Mouse (Mus musculus) midbrain, embryonic 12.5 days (tissue): ENCODE results near the gene Gm10521. TPM values are rescaled to one million over a fixed set of nuclear protein-coding genes. Genes with fewer than 3 reads are reported as not detected.
A peak's percentile ranks its signal among the peaks of the same experiment; 100 is the strongest.

Experiments
- ATAC-seq: fragments of 200-750 bp; cut with Nextera tagmentation; 2 replicates; pipeline ENCODE4 v1.8.0; 2017; ENCODE audit warnings: low read depth, moderate TSS enrichment, moderate library complexity; ENCODE audit not compliant: low FRiP score
- H3K27ac ChIP-seq: fragments of 300-500 bp; sonication (generic); replicated peaks from 2 replicates; pipeline ENCODE4 v1.5.1; 2016; ENCODE audit warnings: mild to moderate bottlenecking
- H3K27me3 ChIP-seq: fragments of 300-500 bp; sonication (generic); 2 replicates; pipeline ENCODE4 v1.6.1; 2016; ENCODE audit warnings: mild to moderate bottlenecking
- H3K36me3 ChIP-seq: fragments of 300-500 bp; sonication (generic); 2 replicates; pipeline ENCODE4 v1.6.1; 2016
- H3K4me1 ChIP-seq: fragments of 300-500 bp; sonication (generic); 2 replicates; pipeline ENCODE4 v1.6.1; 2016
- H3K4me2 ChIP-seq: fragments of 300-500 bp; sonication (generic); replicated peaks from 2 replicates; pipeline ENCODE4 v1.6.1; 2016; ENCODE audit warnings: mild to moderate bottlenecking, moderate library complexity
- H3K4me3 ChIP-seq: fragments of 300-500 bp; sonication (generic); 2 replicates; pipeline ENCODE4 v1.5.1; 2016; ENCODE audit warnings: mild to moderate bottlenecking
- H3K9ac ChIP-seq: fragments of 300-500 bp; sonication (generic); replicated peaks from 2 replicates; pipeline ENCODE4 v1.6.1; 2016; ENCODE audit warnings: mild to moderate bottlenecking, moderate library complexity
- H3K9me3 ChIP-seq: fragments of 300-500 bp; sonication (generic); 2 replicates; pipeline ENCODE4 v1.6.1; 2016; ENCODE audit warnings: mild to moderate bottlenecking
- WGBS: fragments of 180-500 bp; shearing (Covaris S2); methylation state at CpG from one replicate; pipeline ENCODE4 v1.1.7; 2016; 5-methylcytosine and 5-hydroxymethylcytosine counted together
- polyA plus RNA-seq: library from polyadenylated mRNA; unstranded; fragments of >200 nt; fragmentation: Nextera tagmentation; extraction: Ambion mirVana; gene quantifications from 2 replicates; pipeline ENCODE4 v1.2.1, GENCODE M21; 2016

The Gm10521 gene
- polyA plus RNA-seq, 1 experiment from 2014 or later, result 0.09 TPM

DNA sequence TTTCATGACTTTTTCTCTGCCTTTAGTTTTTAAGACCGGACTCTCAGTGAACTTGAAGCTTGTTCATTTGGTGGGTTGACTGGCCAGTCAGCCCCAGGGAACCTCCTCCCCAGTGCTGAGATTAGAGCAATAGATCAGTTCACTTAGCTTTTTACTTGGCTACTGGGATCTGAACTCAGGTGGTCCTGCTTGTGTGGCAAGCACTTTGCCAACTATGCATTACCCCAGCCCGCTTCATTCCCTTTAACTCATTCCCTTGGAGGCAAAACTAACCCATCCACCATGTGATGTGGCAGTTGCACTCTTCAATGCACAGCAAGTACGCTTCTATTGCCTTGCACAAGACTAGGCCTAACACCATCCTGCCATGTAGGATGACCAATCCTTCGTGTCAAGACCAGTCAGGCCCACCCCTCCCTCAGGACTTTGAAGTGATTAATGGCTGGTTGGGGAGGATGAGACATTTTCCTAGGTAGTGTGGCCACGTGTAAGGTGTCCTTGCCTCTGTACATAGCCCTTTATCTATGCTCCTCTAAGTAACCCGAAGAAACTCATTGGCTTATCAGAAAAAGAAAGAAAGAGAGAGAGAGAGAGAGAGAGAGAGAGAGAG lies 24.5 kb downstream of the Gm10521 start:
- no peaks in the 10 kb centered on the region for H3K27me3 ChIP-seq
- no peak overlapping the region for H3K27ac ChIP-seq
- no peak overlapping the region for H3K4me2 ChIP-seq
- H3K4me1 ChIP-seq, result no peaks in the 10 kb centered on the region
- H3K9ac ChIP-seq, result no peak overlapping the region
- 85% methylated on average over 6 of the region's 6 CpGs for WGBS
- no peak for ATAC-seq
- H3K36me3 ChIP-seq, result no peaks in the 10 kb centered on the region
- no peak overlapping the region for H3K4me3 ChIP-seq
- H3K9me3 ChIP-seq, result no peaks in the 10 kb centered on the region

DNA sequence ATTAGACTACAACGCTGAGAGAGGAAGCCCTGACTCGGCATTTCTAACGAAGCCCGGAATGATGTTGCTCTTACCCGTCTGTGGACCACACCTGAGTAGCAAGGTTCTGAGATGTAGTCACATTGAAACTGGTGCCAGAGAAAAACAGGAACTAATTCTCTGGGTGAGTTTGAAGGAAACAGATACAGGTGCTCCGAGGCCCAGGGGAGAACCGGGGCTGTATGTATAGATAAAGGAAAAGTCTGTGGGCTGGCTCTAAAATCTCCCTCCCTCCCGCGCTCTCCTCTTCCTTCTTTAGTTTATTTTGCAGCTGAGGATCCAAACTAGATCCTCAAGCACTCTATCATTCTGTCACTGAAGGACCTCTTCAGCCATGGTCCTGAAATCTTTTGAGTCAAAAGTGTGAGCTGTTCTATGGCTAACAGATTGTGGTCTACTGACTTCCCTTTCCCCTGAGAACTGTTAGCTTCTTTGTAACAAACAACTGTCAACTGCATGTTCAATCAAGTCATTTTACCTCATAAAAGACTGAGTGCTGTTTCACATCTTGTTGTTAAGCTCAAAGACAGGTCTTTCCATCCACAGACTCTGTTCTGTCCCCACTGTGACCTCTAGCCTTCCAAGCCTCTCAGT lies 25.6 kb downstream of the Gm10521 start:
- WGBS, result 90% methylated on average over 9 of the region's 9 CpGs
- no peaks in the 10 kb centered on the region for H3K9me3 ChIP-seq
- no peak overlapping the region for H3K9ac ChIP-seq

DNA sequence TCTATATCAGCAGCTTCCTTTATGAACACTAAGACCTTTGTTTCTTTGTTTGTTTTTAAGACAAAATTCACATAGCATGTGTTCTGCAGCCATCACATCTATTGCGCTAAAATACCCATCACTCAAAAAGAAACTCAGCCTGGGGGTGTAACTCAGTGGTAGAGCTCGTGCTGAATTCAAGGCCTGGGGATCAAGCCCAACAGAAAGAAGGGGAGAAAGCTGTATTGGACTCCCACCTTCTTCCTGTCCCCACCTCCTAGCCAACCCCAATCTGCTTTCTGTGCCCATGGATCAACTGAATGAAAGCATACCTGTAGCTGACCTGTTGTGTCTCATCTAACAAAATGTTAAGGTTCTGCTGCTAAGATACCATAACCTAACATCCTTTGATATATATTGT lies 26.2 kb downstream of the Gm10521 start:
- no peak for ATAC-seq
- no peak overlapping the region for H3K9ac ChIP-seq
- H3K36me3 ChIP-seq, result no peaks in the 10 kb centered on the region
- H3K4me3 ChIP-seq, result no peak overlapping the region
- H3K27me3 ChIP-seq, result no peaks in the 10 kb centered on the region
- H3K9me3 ChIP-seq, result no peaks in the 10 kb centered on the region
- no peaks in the 10 kb centered on the region for H3K4me1 ChIP-seq
- H3K27ac ChIP-seq, result no peak overlapping the region
- 84% methylated on average over 2 of the region's 2 CpGs for WGBS
- no peak overlapping the region for H3K4me2 ChIP-seq

More for the DNA sequence above, 25.6 kb downstream of the Gm10521 start:
- Histone ChIP-seq H3K27ac (no peak overlapping the region), H3K27me3 (no peaks in the 10 kb centered on the region), H3K4me3 (no peak overlapping the region), H3K4me2 (no peak overlapping the region), H3K36me3 (no peaks in the 10 kb centered on the region), H3K4me1 (no peaks in the 10 kb centered on the region)
- no peak for ATAC-seq

DNA sequence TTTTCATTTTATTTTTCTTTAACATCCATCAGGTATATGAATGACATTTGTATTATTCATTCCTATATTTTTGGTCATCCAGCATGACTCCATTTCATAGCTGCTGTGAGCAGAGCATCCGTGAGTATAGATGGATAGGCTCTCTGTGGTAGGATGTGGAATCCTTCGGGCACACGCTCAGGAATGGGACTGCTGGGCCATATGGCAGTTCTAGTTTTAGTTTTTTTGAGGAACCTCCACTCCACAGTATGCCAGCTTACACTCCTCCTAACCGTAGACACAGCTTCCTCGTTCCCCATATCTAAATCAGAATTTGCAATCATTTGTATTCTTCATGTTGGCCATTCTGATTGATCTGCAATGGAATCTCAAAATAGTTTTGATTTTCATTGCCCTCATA lies 27.4 kb downstream of the Gm10521 start:
- no peak overlapping the region for H3K27ac ChIP-seq
- H3K4me3 ChIP-seq, result no peak overlapping the region
- H3K4me2 ChIP-seq, result no peak overlapping the region
- H3K27me3 ChIP-seq, result no peaks in the 10 kb centered on the region
- WGBS, result 90% methylated on average over 5 of the region's 5 CpGs
- no peaks in the 10 kb centered on the region for H3K4me1 ChIP-seq
- ATAC-seq, result no peak
- no peak overlapping the region for H3K9ac ChIP-seq
- H3K9me3 ChIP-seq, result no peaks in the 10 kb centered on the region
- H3K36me3 ChIP-seq, result no peaks in the 10 kb centered on the region

DNA sequence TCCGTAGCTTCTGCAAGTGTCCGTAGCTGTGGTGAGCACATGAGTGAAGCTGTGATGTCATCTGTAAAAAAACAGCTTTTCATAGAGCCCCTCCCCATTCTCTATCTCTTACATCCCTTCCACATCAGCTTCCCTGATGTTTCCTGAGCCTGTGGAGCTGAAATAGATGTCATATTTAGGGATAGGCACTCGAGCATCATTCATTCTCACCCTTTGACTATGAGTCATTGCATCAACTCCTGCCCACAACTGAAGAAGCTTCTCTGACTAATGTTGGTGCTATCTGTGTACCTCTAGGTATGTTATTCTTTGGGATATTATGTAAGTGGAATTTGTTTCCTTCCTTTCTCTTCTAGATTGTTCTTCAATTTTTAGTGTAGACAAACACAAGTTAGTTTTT lies 29.4 kb downstream of the Gm10521 start:
- H3K4me3 ChIP-seq, result no peak overlapping the region
- H3K36me3 ChIP-seq, result no peaks in the 10 kb centered on the region
- H3K4me1 ChIP-seq, result no peaks in the 10 kb centered on the region
- no peak for ATAC-seq
- H3K27ac ChIP-seq, result no peak overlapping the region
- no peak overlapping the region for H3K9ac ChIP-seq
- 74% methylated on average over 3 of the region's 3 CpGs for WGBS
- no peaks in the 10 kb centered on the region for H3K9me3 ChIP-seq
- H3K4me2 ChIP-seq, result no peak overlapping the region
- H3K27me3 ChIP-seq, result no peaks in the 10 kb centered on the region

DNA sequence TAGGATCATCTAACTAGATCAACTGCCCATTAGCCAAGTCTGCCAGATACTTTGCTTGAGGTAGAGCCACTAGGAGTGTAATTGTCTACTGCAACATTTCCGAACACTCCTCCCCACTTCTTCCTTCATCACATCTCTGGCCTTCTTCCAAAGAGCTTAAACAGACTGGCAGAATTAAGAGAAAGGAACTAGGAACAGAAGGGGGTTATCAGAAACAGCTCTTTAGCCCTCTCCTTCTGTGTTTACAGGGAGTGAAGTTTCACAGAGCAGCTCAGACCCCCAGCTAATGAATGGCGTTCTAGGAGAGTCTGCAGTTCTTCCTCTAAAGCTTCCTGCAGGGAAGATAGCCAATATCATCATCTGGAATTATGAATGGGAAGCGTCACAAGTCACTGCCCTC lies 38.4 kb downstream of the Gm10521 start:
- 73% methylated on average over 3 of the region's 3 CpGs for WGBS
- Histone ChIP-seq H3K27me3 (no peaks in the 10 kb centered on the region), H3K36me3 (no peaks in the 10 kb centered on the region), H3K4me2 (no peak overlapping the region), H3K4me3 (no peak overlapping the region), H3K4me1 (no peaks in the 10 kb centered on the region), H3K9ac (no peak overlapping the region), H3K9me3 (no peaks in the 10 kb centered on the region), H3K27ac (no peak overlapping the region)
- no peak for ATAC-seq

DNA sequence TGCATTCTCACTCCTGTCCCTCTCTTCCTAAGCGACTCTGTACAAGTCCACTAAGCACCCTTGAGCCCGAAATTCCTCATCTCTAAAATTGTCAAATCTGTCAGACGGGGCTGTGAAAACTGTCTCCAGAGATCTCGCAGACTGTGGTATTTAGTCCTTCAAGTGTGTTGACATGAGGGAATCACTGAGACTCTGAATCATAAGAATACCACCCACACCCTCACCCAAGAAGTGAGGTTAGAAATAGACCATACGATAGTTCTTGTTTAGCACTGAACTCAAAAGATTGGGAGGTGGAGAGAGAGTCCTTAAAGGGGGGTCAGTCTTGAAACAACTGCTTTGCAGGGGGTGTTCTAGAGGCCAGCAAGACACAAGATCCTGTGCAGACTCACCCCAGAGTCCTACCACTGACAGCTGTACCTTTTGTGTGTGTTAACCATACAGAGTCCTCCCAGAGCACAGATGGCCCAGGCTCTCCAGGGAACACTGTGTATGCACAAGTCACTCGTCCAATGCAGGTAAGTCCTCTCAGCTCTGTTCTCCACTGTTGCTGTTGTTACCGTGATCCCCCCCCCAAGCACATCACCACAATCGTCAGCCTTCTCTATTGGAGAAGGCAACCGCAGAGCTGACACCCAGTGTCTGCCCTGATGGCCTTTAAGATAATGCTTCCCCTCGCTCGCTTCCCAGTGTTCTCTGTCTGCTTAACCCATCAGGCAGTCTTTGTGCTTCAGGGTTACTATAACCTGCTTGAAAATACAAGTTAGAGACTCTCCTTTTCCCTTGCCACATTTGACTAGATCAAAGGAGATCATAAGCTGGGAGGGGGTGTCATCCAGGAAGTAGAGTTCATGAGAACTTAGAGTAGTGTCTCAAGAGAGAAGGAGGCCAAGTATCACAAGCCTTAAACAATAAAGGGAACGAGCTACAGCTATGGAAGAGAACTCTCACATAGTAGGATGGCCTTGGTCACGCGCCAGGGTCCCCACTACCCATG lies 43.8 kb downstream of the Gm10521 start:
- 85% methylated on average over 14 of the region's 14 CpGs for WGBS
- Histone ChIP-seq H3K4me3 (no peak overlapping the region), H3K27ac (no peak overlapping the region), H3K4me2 (no peak overlapping the region), H3K36me3 (no peaks in the 10 kb centered on the region), H3K27me3 (no peaks in the 10 kb centered on the region), H3K9ac (no peak overlapping the region), H3K9me3 (no peaks in the 10 kb centered on the region), H3K4me1 (no peaks in the 10 kb centered on the region)
- ATAC-seq, result no peak

DNA sequence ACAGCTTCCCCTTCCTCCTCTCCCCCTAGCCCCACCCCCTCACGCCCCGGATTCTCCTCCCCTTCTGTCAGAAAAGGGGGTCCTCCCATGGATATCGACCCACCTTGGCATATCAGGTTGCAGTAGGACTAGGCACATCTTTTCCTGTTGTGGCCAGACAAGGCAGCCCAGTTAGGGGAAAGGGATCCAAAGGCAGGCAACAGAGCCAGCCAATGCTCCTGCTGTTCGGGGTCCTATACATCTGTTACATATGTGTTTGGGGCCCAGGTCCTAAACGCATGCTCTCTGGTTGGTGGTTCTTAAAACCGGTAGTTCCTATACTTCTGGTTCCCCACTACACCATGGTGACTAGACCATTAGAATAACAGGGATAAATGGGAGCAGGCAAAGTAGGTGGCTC lies 45.2 kb downstream of the Gm10521 start:
- 86% methylated on average over 6 of the region's 6 CpGs for WGBS
- no peak for ATAC-seq

DNA sequence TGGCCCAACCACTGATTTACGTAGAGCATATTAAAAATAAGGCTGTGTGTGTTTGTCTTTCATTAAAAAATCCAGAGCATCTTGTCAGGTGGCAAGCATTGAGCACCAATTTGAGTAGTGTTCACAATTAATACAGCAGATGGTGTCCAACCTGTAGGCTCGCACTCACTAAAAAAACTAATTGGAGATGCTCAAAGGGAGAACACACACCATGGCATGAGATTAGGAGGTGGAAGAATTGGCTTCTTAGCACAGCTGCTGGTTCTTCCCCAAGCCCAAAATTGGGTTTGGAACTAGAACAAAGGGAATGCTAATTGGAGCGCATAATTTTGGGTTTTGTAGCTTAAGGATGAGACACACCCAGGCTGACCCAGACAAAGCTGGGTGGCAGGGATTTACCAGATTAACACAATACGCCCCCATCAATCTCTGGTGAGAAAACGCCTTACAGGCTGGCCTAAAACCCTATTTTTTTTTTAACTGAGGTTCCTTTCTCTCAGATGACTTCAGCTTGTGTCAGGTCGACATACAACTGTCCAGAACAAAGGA lies 51.1 kb downstream of the Gm10521 start:
- Histone ChIP-seq H3K27me3 (no peaks in the 10 kb centered on the region), H3K4me1 (no peaks in the 10 kb centered on the region), H3K36me3 (no peaks in the 10 kb centered on the region), H3K9me3 (no peaks in the 10 kb centered on the region), H3K4me3 (no peak overlapping the region), H3K9ac (no peak overlapping the region), H3K27ac (no peak overlapping the region), H3K4me2 (no peak overlapping the region)
- peak; percentile 19; the same call in 1 of the 2 replicates for ATAC-seq
- 43% methylated on average over 6 of the region's 6 CpGs for WGBS

More for the DNA sequence above, 45.2 kb downstream of the Gm10521 start:
- Histone ChIP-seq H3K9me3 (no peaks in the 10 kb centered on the region), H3K27me3 (no peaks in the 10 kb centered on the region), H3K4me1 (no peaks in the 10 kb centered on the region), H3K36me3 (no peaks in the 10 kb centered on the region), H3K27ac (no peak overlapping the region), H3K9ac (no peak overlapping the region), H3K4me2 (no peak overlapping the region), H3K4me3 (no peak overlapping the region)

Other genes starting within 250 kb of the Gm10521 start
- gene Slamf7, start 242.6 kb upstream of the Gm10521 start, polyA plus RNA-seq, result not detected in 2 replicates
- 0.39 and 0.79 TPM in 2 replicates for gene Cd48, start 213.7 kb upstream of the Gm10521 start, polyA plus RNA-seq
- gene Slamf1, start 128.5 kb upstream of the Gm10521 start, polyA plus RNA-seq, result 0.09 and 0.19 TPM in 2 replicates
- 0.64 and 0.99 TPM in 2 replicates for gene Cd84, start 56.0 kb upstream of the Gm10521 start, polyA plus RNA-seq
- not detected in 2 replicates for gene Slamf6, start 21.9 kb downstream of the Gm10521 start, polyA plus RNA-seq
- 56.9 and 60.9 TPM in 2 replicates for gene Vangl2, start 132.8 kb downstream of the Gm10521 start, polyA plus RNA-seq
- gene Nhlh1, start 161.9 kb downstream of the Gm10521 start, polyA plus RNA-seq, result 11.1 and 11.5 TPM in 2 replicates
- 219 and 220 TPM in 2 replicates for gene Copa, start 186.9 kb downstream of the Gm10521 start, polyA plus RNA-seq
- gene Ncstn, start 187.1 kb downstream of the Gm10521 start, polyA plus RNA-seq, result 123 and 128 TPM in 2 replicates
- gene Pex19, start 231.1 kb downstream of the Gm10521 start, polyA plus RNA-seq, result 168 and 185 TPM in 2 replicates